Comparison of ENCODE assay signal across 16 mouse cellular contexts in genomic region chr9:89848571-89848970, GRCm38 (mm10).
"Had no signal": no experiment of that assay in that cellular context is flagged by ENCODE, and none has a peak within 500 bp of the region (broad histone marks: within the 10 kb centered on the region; RNA-seq: fewer than 3 reads in every experiment).

No protein-coding gene starts in this region.

- H3K36me3 ChIP-seq: limb, embryonic 12.5 days; midbrain, embryonic 10.5 days; midbrain, embryonic 15.5 days; neural tube, embryonic 13.5 days; stomach, embryonic 15.5 days had no signal

- H3K9ac ChIP-seq: limb, embryonic 12.5 days; liver, embryonic 14.5 days; midbrain, embryonic 15.5 days; neural tube, embryonic 13.5 days; stomach, embryonic 15.5 days had no signal

- H3K9me3 ChIP-seq: limb, embryonic 12.5 days; midbrain, embryonic 10.5 days; midbrain, embryonic 15.5 days; neural tube, embryonic 13.5 days; stomach, embryonic 15.5 days had no signal

- H3K4me3 ChIP-seq: limb, embryonic 12.5 days; midbrain, embryonic 10.5 days; midbrain, embryonic 15.5 days; neural tube, embryonic 13.5 days; stomach, embryonic 15.5 days had no signal

- H3K27me3 ChIP-seq: limb, embryonic 12.5 days; midbrain, embryonic 15.5 days; neural tube, embryonic 13.5 days; stomach, embryonic 15.5 days had no signal

- H3K27ac ChIP-seq: kidney, postnatal 0 days; limb, embryonic 12.5 days; liver, embryonic 14.5 days; midbrain, embryonic 10.5 days; midbrain, embryonic 15.5 days; neural tube, embryonic 13.5 days; stomach, embryonic 15.5 days had no signal

- DNase-seq: kidney, adult 11 months; kidney, adult 9 months; kidney, postnatal 36 days; lung, postnatal 10 days; retina, postnatal 1 day; right cerebral cortex, postnatal 4 days; spleen, adult 18-20 months; thymus, adult 2 months; thymus, postnatal 25 days had no signal

- ATAC-seq: midbrain, embryonic 15.5 days had no signal

- H3K4me1 ChIP-seq: limb, embryonic 12.5 days; midbrain, embryonic 10.5 days; midbrain, embryonic 15.5 days; neural tube, embryonic 13.5 days; stomach, embryonic 15.5 days had no signal

- H3K4me2 ChIP-seq: limb, embryonic 12.5 days; midbrain, embryonic 15.5 days; neural tube, embryonic 13.5 days; stomach, embryonic 15.5 days had no signal
